Comparison of ENCODE assay signal across 23 mouse cellular contexts in genomic region chr5:20018063-20018462, GRCm38 (mm10).
A peak's percentile ranks its signal among the peaks of the same experiment; 100 is the strongest.
DNase-seq lines count a peak whose midpoint lies in the region; ATAC-seq and TF ChIP-seq lines count a peak whose summit lies in the region.
"Had no signal": no experiment of that assay in that cellular context is flagged by ENCODE, and none has a peak within 500 bp of the region (broad histone marks: within the 10 kb centered on the region; RNA-seq: fewer than 3 reads in every experiment).

No protein-coding gene starts in this region.

- peak; percentile 37; the same call in 1 of the 2 replicates for TF ChIP-seq CTCF in kidney, postnatal 0 days (IDR thresholded peaks at IDR 0.05; ENCODE audit: low read depth)
- TF ChIP-seq CTCF in CH12.LX (conservative IDR thresholded peaks at IDR 0.05 in 1 of 2, IDR thresholded peaks at IDR 0.05 in 1 of 2; ENCODE audit: low read depth in 2 of 2, low read length in 2 of 2), result peak in 1 of 2 experiments; percentile 50; a peak in 2 of 4 replicates

- no peak for ATAC-seq in kidney, postnatal 0 days (replicated peaks; ENCODE audit: low FRiP score, low read depth)
- no peak for ATAC-seq in kidney, embryonic 15.5 days (replicated peaks; ENCODE audit: low FRiP score)
- ATAC-seq in granulocyte monocyte progenitor cell, adult 5-6 weeks (replicated peaks; ENCODE audit: poor library complexity, severe bottlenecking), result no peak
- ATAC-seq: CD4-positive, CD25-positive, alpha-beta regulatory T cell, adult 4 months; forebrain, embryonic 15.5 days; hindbrain, postnatal 0 days; Patski had no signal

- H3K27me3 ChIP-seq in kidney, postnatal 0 days (ENCODE audit: insufficient read depth, low read length), result no peaks in the 10 kb centered on the region
- no peaks in the 10 kb centered on the region for H3K27me3 ChIP-seq in kidney, embryonic 15.5 days
- no peaks in the 10 kb centered on the region for H3K27me3 ChIP-seq in CH12.LX (replicated peaks)
- H3K27me3 ChIP-seq: embryonic facial prominence, embryonic 12.5 days; forebrain, embryonic 15.5 days; hindbrain, embryonic 12.5 days had no signal

- WGBS in kidney, postnatal 0 days, result 73% methylated on average over 3 of the region's 3 CpGs
- WGBS in kidney, embryonic 15.5 days, result 70% methylated on average over 3 of the region's 3 CpGs

- peak; percentile 57 for TF ChIP-seq RAD21 in CH12.LX (IDR thresholded peaks at IDR 0.05; ENCODE audit: low read depth, low read length)

- no peak overlapping the region for H3K9ac ChIP-seq in kidney, postnatal 0 days (ENCODE audit: low read depth, low read length)
- no peak overlapping the region for H3K9ac ChIP-seq in kidney, embryonic 15.5 days
- H3K9ac ChIP-seq in CH12.LX (ENCODE audit: insufficient read depth, low read depth), result no peak overlapping the region
- H3K9ac ChIP-seq: embryonic facial prominence, embryonic 12.5 days; forebrain, embryonic 15.5 days; hindbrain, embryonic 12.5 days had no signal

- no peaks in the 10 kb centered on the region for H3K9me3 ChIP-seq in kidney, postnatal 0 days (replicated peaks; ENCODE audit: low read length)
- H3K9me3 ChIP-seq in kidney, embryonic 15.5 days (replicated peaks), result no peaks in the 10 kb centered on the region
- no peaks in the 10 kb centered on the region for H3K9me3 ChIP-seq in CH12.LX (replicated peaks; ENCODE audit: low read length)
- H3K9me3 ChIP-seq: embryonic facial prominence, embryonic 12.5 days; forebrain, embryonic 15.5 days; heart, embryonic 10.5 days; hindbrain, embryonic 12.5 days had no signal

- TF ChIP-seq POLR2A in CH12.LX (IDR thresholded peaks at IDR 0.05; ENCODE audit: low read depth, low read length), result no peak

- DNase-seq in kidney, postnatal 0 days (ENCODE audit: low spot score), result peak; percentile 12
- DNase-seq in CH12.LX (ENCODE audit: extremely low read depth) (peak; percentile 16), R1 (ENCODE audit: low read depth, low spot score) (peak; percentile 5)
- no peak for DNase-seq in cerebellum, postnatal 25 days
- DNase-seq: adrenal gland, adult 8-10 months; adrenal gland, postnatal 36 days; B cell, adult 2 months; cerebellum, adult 11 months; cerebellum, adult 8-10 months; cerebellum, postnatal 14 days; gastrocnemius, postnatal 36 days; heart, adult 18-20 months; heart, postnatal 10 days; heart, postnatal 4 days had no signal

- H3K27ac ChIP-seq in kidney, postnatal 0 days, result no peak overlapping the region
- no peak overlapping the region for H3K27ac ChIP-seq in kidney, embryonic 15.5 days
- H3K27ac ChIP-seq in CH12.LX (ENCODE audit: insufficient read depth, low read depth), result no peak overlapping the region
- H3K27ac ChIP-seq: embryonic facial prominence, embryonic 12.5 days; forebrain, embryonic 15.5 days; heart, embryonic 10.5 days; hindbrain, embryonic 12.5 days; hindbrain, postnatal 0 days had no signal

- no peaks in the 10 kb centered on the region for H3K79me2 ChIP-seq in CH12.LX (replicated peaks; ENCODE audit: control insufficient read depth, extremely low read depth, insufficient read depth, poor library complexity, severe bottlenecking)

- H3K36me3 ChIP-seq in kidney, postnatal 0 days (ENCODE audit: insufficient read depth, low read length), result no peaks in the 10 kb centered on the region
- no peaks in the 10 kb centered on the region for H3K36me3 ChIP-seq in kidney, embryonic 15.5 days
- H3K36me3 ChIP-seq in CH12.LX (replicated peaks in 1 of 2; ENCODE audit: control insufficient read depth in 1 of 2, insufficient read depth in 1 of 2, low read length in 1 of 2), result no peaks in the 10 kb centered on the region
- H3K36me3 ChIP-seq: embryonic facial prominence, embryonic 12.5 days; forebrain, embryonic 15.5 days; heart, embryonic 10.5 days; hindbrain, embryonic 12.5 days had no signal

- TF ChIP-seq EP300 in CH12.LX (IDR thresholded peaks at IDR 0.05; ENCODE audit: low read length), result no peak

- dilution Hi-C loops in CH12.LX (cut with MboI; ENCODE audit: extremely low pct_ligation_motif_present, extremely low pct_unique_long_range_greater_than_20kb, low sequenced_read_pairs), result no loop called here

- in situ Hi-C loops in CH12.LX (cut with MboI; ENCODE audit: low pct_ligation_motif_present, low pct_unique_long_range_greater_than_20kb, low sequenced_read_pairs), result no loop called here

- no peak overlapping the region for H3K4me3 ChIP-seq in kidney, postnatal 0 days (replicated peaks; ENCODE audit: low read depth, low read length)
- no peak overlapping the region for H3K4me3 ChIP-seq in kidney, embryonic 15.5 days (replicated peaks)
- H3K4me3 ChIP-seq in CH12.LX (replicated peaks in 1 of 3; ENCODE audit: low read depth in 2 of 3, low read length in 2 of 3, poor library complexity in 1 of 3), result no peak overlapping the region
- H3K4me3 ChIP-seq: embryonic facial prominence, embryonic 12.5 days; forebrain, embryonic 15.5 days; heart, embryonic 10.5 days; hindbrain, embryonic 12.5 days had no signal

- no peak overlapping the region for H3K4me2 ChIP-seq in kidney, postnatal 0 days (ENCODE audit: low read length)
- H3K4me2 ChIP-seq in kidney, embryonic 15.5 days, result no peak overlapping the region
- H3K4me2 ChIP-seq in CH12.LX (ENCODE audit: insufficient read depth, low read depth, poor library complexity, severe bottlenecking), result no peak overlapping the region
- H3K4me2 ChIP-seq: embryonic facial prominence, embryonic 12.5 days; forebrain, embryonic 15.5 days; hindbrain, embryonic 12.5 days had no signal

- no peaks in the 10 kb centered on the region for H3K4me1 ChIP-seq in kidney, postnatal 0 days (replicated peaks; ENCODE audit: insufficient read depth, low read length)
- no peaks in the 10 kb centered on the region for H3K4me1 ChIP-seq in kidney, embryonic 15.5 days
- no peaks in the 10 kb centered on the region for H3K4me1 ChIP-seq in CH12.LX (ENCODE audit: control insufficient read depth in 1 of 2, insufficient read depth in 2 of 2)
- H3K4me1 ChIP-seq: embryonic facial prominence, embryonic 12.5 days; forebrain, embryonic 15.5 days; heart, embryonic 10.5 days; hindbrain, embryonic 12.5 days had no signal

TF ChIP-seq in CH12.LX, 34 proteins besides CTCF, POLR2A, EP300 and RAD21:
- TF ChIP-seq SMC3 (IDR thresholded peaks at IDR 0.05; ENCODE audit: low read depth, low read length) (peak; percentile 63), HCFC1 (IDR thresholded peaks at IDR 0.05; ENCODE audit: low read depth, low read length) (no peak)

Comparison
In these comparisons a context has a peak if more than half of its experiments do, and no peak if none do; other contexts are left out.
1. DNase-seq: peak in kidney, postnatal 0 days (single experiment), CH12.LX (single experiment) and R1 (single experiment); none in cerebellum, postnatal 25 days (0 of 2).